Mouse (Mus musculus) splenic B cell, adult 2 months (primary cell): ENCODE results near the gene Zbtb32.

Experiments used
- DNase-seq: peaks from one replicate; pipeline ENCODE4 v3.0.0-alpha.2; 2011; ENCODE audit warnings: low read depth, low spot score
- H3K27me3 ChIP-seq: 2 replicates; pipeline ENCODE4 v1.6.1; 2012; ENCODE audit warnings: mild to moderate bottlenecking, low read length, moderate library complexity, mixed read lengths; ENCODE audit not compliant: control insufficient read depth, poor library complexity, insufficient read depth, severe bottlenecking
- H3K36me3 ChIP-seq: 2 replicates; pipeline ENCODE4 v1.6.1; 2012; ENCODE audit warnings: mild to moderate bottlenecking, low read length, moderate library complexity, mixed read lengths; ENCODE audit not compliant: control insufficient read depth, poor library complexity, insufficient read depth, severe bottlenecking

Zbtb32 gene

DNA sequence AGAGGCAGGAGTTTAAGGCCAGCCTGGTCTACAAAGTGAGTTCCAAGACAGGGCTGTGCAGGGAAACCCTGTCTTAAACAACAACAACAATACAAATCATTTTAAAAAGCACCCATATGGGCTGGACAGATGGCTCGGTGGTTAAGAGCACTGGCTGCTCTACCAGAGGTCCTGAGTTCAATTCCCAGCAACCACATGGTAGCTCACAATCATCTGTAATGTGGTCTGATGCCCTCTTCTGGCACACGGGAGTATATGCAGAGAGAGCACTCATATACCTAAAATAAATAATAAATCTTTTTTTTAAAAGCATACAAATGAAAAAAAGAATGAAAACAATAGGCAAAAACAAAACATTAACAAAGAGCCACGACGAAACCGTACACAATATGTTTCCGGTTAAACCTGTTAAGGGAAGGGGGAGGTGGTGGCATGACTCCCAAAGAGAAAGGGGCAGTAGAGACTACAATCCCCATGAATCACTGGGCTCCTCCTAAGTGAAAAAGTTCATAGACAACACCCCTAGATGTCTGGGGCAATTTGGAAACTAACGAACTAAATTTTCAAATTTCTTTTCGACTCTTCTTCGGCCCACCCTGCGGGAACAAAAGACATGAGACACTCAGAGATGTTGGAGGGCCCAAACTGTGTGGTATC is 47.1 kb downstream of the Zbtb32 start:
- Histone ChIP-seq H3K27me3 (no peaks in the 10 kb centered on the region), H3K36me3 (peaks cover 7% of the 10 kb centered on the region; the same call in 1 of the 2 replicates)
- DNase-seq, result peak; percentile 86

DNA sequence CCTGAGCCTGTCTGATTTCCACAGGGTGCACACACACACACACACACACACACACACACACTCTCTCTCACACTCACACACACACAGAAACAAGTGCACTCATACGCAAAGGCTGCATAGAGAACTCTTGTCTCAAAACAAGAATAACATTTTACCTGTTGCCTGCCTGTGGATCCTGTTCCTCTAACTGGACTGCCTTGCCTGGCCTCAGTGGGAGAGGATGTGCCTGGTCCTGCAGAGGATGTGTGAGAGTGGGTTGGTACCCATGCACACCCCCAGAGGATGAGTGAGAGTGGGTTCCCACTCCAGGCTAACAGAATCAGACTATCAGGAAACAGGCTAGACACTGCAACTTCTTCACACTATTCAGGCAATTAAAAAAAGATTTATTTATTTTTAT is 48.1 kb downstream of the Zbtb32 start:
- peaks cover 1% of the 10 kb centered on the region; the same call in 1 of the 2 replicates for H3K36me3 ChIP-seq
- DNase-seq, result no peak
- no peaks in the 10 kb centered on the region for H3K27me3 ChIP-seq

DNA sequence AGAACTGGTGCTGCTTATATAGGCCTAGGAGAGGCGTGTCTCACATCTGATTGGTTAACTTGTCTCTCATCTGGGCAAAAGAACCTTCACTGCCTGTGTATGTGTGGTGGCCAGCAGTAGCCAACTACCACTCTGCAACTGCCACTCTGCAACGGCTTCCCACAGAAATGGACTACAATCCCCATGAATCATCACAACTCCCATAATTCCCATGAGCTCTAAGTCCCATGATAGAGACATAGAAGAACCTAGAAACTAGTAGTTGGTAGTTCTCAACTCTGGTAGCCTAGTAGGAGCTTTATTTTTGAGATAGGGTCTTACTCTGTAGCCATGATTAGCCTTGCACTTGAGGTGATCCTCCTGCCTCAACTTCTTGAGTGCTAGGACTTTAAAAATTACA is 48.8 kb downstream of the Zbtb32 start:
- Histone ChIP-seq H3K27me3 (no peaks in the 10 kb centered on the region), H3K36me3 (no peaks in the 10 kb centered on the region)
- no peak for DNase-seq

DNA sequence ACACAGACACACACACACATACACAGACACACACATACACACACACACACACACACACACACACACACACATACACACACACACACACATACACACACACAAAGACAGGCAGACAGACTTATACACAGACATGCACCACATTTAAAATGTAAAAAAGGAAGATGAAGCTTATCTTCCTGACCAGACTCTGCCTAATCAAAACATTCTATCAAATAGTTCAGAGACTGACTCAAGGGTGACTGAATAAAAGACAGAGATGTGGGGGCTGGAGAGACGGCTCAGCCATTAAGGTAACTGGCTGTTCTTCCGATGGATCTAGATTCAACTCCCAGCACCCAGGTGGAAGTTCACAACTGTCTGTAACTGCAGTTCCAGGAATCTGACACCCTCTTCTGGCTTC is 54.4 kb downstream of the Zbtb32 start:
- no peaks in the 10 kb centered on the region; the same call in 1 of the 2 replicates for H3K36me3 ChIP-seq
- no peaks in the 10 kb centered on the region for H3K27me3 ChIP-seq
- DNase-seq, result no peak

DNA sequence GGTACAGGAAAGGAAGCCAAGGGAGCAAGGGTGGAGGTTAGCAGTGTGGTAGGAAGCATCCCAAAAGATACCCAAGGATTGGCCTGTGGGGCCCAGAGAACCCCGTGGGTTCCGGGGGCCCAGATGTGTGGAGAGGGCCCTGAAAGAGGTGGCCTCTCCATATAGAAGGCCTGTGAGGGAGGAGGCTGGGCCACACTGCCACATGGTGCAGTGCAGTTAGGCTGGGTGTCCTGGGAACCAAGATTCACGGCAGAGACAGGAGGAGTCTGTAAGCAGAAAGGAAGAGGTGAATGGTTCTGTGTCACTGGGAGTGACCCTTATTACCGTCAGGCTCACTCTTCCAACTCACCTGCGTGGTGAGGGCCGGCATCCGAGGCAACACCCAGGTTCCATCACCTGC is 58.1 kb downstream of the Zbtb32 start:
- H3K27me3 ChIP-seq, result no peaks in the 10 kb centered on the region
- DNase-seq, result no peak

More for the DNA sequence above, 58.1 kb downstream of the Zbtb32 start:
- no peaks in the 10 kb centered on the region; the same call in 1 of the 2 replicates for H3K36me3 ChIP-seq
